Comparison of ENCODE assay signal across 12 mouse cellular contexts in the genomic region with DNA sequence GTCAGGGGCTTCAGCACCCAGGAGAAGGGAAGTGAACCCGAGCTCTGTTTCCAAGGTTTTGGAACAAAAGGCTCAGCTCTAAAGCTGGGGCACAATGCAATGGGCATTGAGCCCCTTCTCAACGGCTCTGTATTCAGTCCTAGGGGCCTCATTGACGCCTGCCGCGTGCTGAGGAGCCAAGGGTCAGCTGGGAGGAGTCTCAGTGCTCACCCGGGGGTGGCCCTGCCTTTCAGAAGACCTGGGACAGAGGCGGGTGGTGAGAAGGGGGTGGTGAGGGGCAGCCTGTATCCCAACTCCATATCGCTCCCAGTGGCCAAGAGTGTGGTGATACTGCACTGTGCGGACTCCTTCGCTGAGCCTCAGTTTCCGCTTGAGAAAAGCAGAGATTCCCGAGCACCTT. TPM values are rescaled to one million over a fixed set of nuclear protein-coding genes. Genes with fewer than 3 reads are reported as not detected.
DNase-seq lines count a peak whose midpoint lies in the region; ATAC-seq and TF ChIP-seq lines count a peak whose summit lies in the region.
"Had no signal": no experiment of that assay in that cellular context is flagged by ENCODE, and none has a peak within 500 bp of the region (broad histone marks: within the 10 kb centered on the region; RNA-seq: fewer than 3 reads in every experiment).

No protein-coding gene starts in this region.

- H3K4me2 ChIP-seq in heart, embryonic 12.5 days: no peak overlapping the region
- no peak overlapping the region for H3K4me2 ChIP-seq in forebrain, embryonic 14.5 days (ENCODE audit: low read length)
- H3K4me2 ChIP-seq in neural tube, embryonic 12.5 days (replicated peaks): peak overlapping the region; percentile 32

- H3K9ac ChIP-seq in heart, embryonic 12.5 days: no peak overlapping the region
- no peak overlapping the region for H3K9ac ChIP-seq in heart, adult 2 months (ENCODE audit: low read depth, low read length)
- H3K9ac ChIP-seq in forebrain, embryonic 14.5 days (ENCODE audit: low read length): no peak overlapping the region
- H3K9ac ChIP-seq in neural tube, embryonic 12.5 days: no peak overlapping the region

- no peak overlapping the region for H3K4me3 ChIP-seq in heart, embryonic 12.5 days
- H3K4me3 ChIP-seq in heart, adult 2 months: no peak overlapping the region
- no peak overlapping the region for H3K4me3 ChIP-seq in forebrain, embryonic 14.5 days (ENCODE audit: low read depth, low read length)
- H3K4me3 ChIP-seq in limb, embryonic 10.5 days: no peak overlapping the region
- H3K4me3 ChIP-seq in neural tube, embryonic 12.5 days: no peak overlapping the region

- peaks cover 72% of the 10 kb centered on the region for H3K4me1 ChIP-seq in heart, embryonic 12.5 days (replicated peaks)
- peaks cover 7% of the 10 kb centered on the region for H3K4me1 ChIP-seq in heart, adult 2 months (ENCODE audit: control insufficient read depth, insufficient read depth, low read length)
- H3K4me1 ChIP-seq in forebrain, embryonic 14.5 days (ENCODE audit: control insufficient read depth, insufficient read depth, low read length): peaks cover 38% of the 10 kb centered on the region
- H3K4me1 ChIP-seq in limb, embryonic 10.5 days: peaks cover 69% of the 10 kb centered on the region
- H3K4me1 ChIP-seq in neural tube, embryonic 12.5 days: peaks cover 87% of the 10 kb centered on the region

- H3K27ac ChIP-seq in heart, embryonic 12.5 days (ENCODE audit: poor library complexity, severe bottlenecking): no peak overlapping the region
- no peak overlapping the region for H3K27ac ChIP-seq in heart, adult 2 months
- no peak overlapping the region for H3K27ac ChIP-seq in forebrain, embryonic 14.5 days (ENCODE audit: low read depth, low read length)
- H3K27ac ChIP-seq in limb, embryonic 10.5 days: peak overlapping the region; percentile 46; the same call in 1 of the 2 replicates
- H3K27ac ChIP-seq in neural tube, embryonic 12.5 days: no peak overlapping the region

- 0 out of 2 replicates have a peak, but pooled peaks cover 2% of the 10 kb centered on the region for H3K36me3 ChIP-seq in heart, embryonic 12.5 days
- no peaks in the 10 kb centered on the region for H3K36me3 ChIP-seq in heart, adult 2 months (ENCODE audit: control insufficient read depth, insufficient read depth, low read length)
- no peaks in the 10 kb centered on the region for H3K36me3 ChIP-seq in forebrain, embryonic 14.5 days (ENCODE audit: control insufficient read depth, insufficient read depth, low read length)
- H3K36me3 ChIP-seq in limb, embryonic 10.5 days: no peaks in the 10 kb centered on the region
- 0 out of 2 replicates have a peak, but pooled peaks cover 3% of the 10 kb centered on the region for H3K36me3 ChIP-seq in neural tube, embryonic 12.5 days

- no peak for TF ChIP-seq POLR2A in heart, adult 2 months (IDR thresholded peaks at IDR 0.05; ENCODE audit: insufficient read depth, low read depth, low read length)

- no peak for TF ChIP-seq CTCF in heart, adult 2 months (IDR thresholded peaks at IDR 0.05)

- intact Hi-C loops in heart, adult 2 months (cut with DNase I): no loop called here
- intact Hi-C loops in left cerebral cortex, postnatal 25 days (cut with DNase I): no loop called here

- peaks cover 4% of the 10 kb centered on the region for H3K79me2 ChIP-seq in heart, adult 2 months (replicated peaks; ENCODE audit: control insufficient read depth, insufficient read depth, low read length)

- no peak for TF ChIP-seq EP300 in heart, adult 2 months (IDR thresholded peaks at IDR 0.05; ENCODE audit: insufficient read depth, low read depth, low read length)

- DNase-seq in heart, adult 2 months: no peak
- DNase-seq in forebrain, embryonic 14.5 days (ENCODE audit: low spot score): peak; percentile 64
- DNase-seq in limb, embryonic 10.5 days (ENCODE audit: low spot score): no peak
- no peak for DNase-seq in layer of hippocampus, adult 18-20 months (ENCODE audit: low spot score in 2 of 2)
- no peak for DNase-seq in gastrocnemius, postnatal 10 days
- no peak for DNase-seq in left cerebral cortex, postnatal 25 days (ENCODE audit: low spot score in 2 of 2)
- DNase-seq: adrenal gland, postnatal 10 days; cerebellum, adult 18-20 months; lung, postnatal 10 days had no signal

- no peaks in the 10 kb centered on the region for H3K27me3 ChIP-seq in heart, embryonic 12.5 days (replicated peaks)
- H3K27me3 ChIP-seq in heart, adult 2 months (ENCODE audit: control insufficient read depth, insufficient read depth, low read length): no peaks in the 10 kb centered on the region
- no peaks in the 10 kb centered on the region for H3K27me3 ChIP-seq in forebrain, embryonic 14.5 days (replicated peaks; ENCODE audit: control insufficient read depth, insufficient read depth, low read length)
- peaks cover 26% of the 10 kb centered on the region for H3K27me3 ChIP-seq in limb, embryonic 10.5 days (ENCODE audit: low read depth, poor library complexity, severe bottlenecking)
- no peaks in the 10 kb centered on the region for H3K27me3 ChIP-seq in neural tube, embryonic 12.5 days (replicated peaks)

- 21% methylated on average over 12 of the region's 12 CpGs for WGBS in heart, embryonic 12.5 days
- 71% methylated on average over 12 of the region's 12 CpGs for WGBS in heart, adult 2 months
- 8% methylated on average over 12 of the region's 12 CpGs for WGBS in forebrain, embryonic 14.5 days
- WGBS in limb, embryonic 10.5 days: 25% methylated on average over 12 of the region's 12 CpGs
- 6% methylated on average over 12 of the region's 12 CpGs for WGBS in neural tube, embryonic 12.5 days

- H3K9me3 ChIP-seq in heart, embryonic 12.5 days (replicated peaks): no peaks in the 10 kb centered on the region
- no peaks in the 10 kb centered on the region for H3K9me3 ChIP-seq in forebrain, embryonic 14.5 days (replicated peaks; ENCODE audit: control insufficient read depth, low read length)
- H3K9me3 ChIP-seq in limb, embryonic 10.5 days (replicated peaks): no peaks in the 10 kb centered on the region
- H3K9me3 ChIP-seq in neural tube, embryonic 12.5 days: no peaks in the 10 kb centered on the region

- ATAC-seq in heart, embryonic 12.5 days (ENCODE audit: insufficient number of reproducible peaks, low FRiP score): 0 out of 2 replicates have a peak, but pooled peaks have one; percentile 23
- ATAC-seq in forebrain, embryonic 14.5 days: peak; percentile 63
- peak; percentile 52 for ATAC-seq in neural tube, embryonic 12.5 days (ENCODE audit: low FRiP score, low read depth)

RNA-seq across cellular contexts. Expression of a gene that starts 24.2 kb away (rescaled TPM):
- not detected in 2 replicates for polyA plus RNA-seq in heart, embryonic 12.5 days (2016; fragmentation: Nextera tagmentation; extraction: Ambion mirVana)
- total RNA-seq in heart, adult 2 months (2021): under 1 TPM; 0.47 to 0.91 TPM
- 1.2 and 1.8 TPM in 2 replicates for polyA plus RNA-seq in heart, adult 2 months (2012; rRNA removed)
- polyA plus RNA-seq in forebrain, embryonic 14.5 days (2014; fragmentation: Nextera tagmentation; extraction: Ambion mirVana): not detected in 2 replicates
- polyA plus RNA-seq in limb, embryonic 10.5 days (2016; fragmentation: Nextera tagmentation; extraction: Ambion mirVana): not detected in 2 replicates
- polyA plus RNA-seq in neural tube, embryonic 12.5 days (2016; fragmentation: Nextera tagmentation; extraction: Ambion mirVana): 0.28 and 0.32 TPM in 2 replicates
- total RNA-seq in layer of hippocampus, adult 18-20 months (2021): under 1 TPM in 1 of 2 experiments, not detected in 1; 0.30 TPM
- under 1 TPM in 1 of 2 experiments, not detected in 1; 0.09 TPM for total RNA-seq in gastrocnemius, postnatal 10 days (2021)
- not detected for total RNA-seq in left cerebral cortex, postnatal 25 days (2021)
- total RNA-seq: left cerebral cortex, postnatal 14 days had no signal

RNA-seq across cellular contexts. Expression of a gene that starts 33.5 kb away (rescaled TPM):
- 4.0 and 4.5 TPM in 2 replicates for polyA plus RNA-seq in heart, embryonic 12.5 days (2016; fragmentation: Nextera tagmentation; extraction: Ambion mirVana)
- 10 to 100 TPM; 28.4 to 31.4 TPM for total RNA-seq in heart, adult 2 months (2021)
- polyA plus RNA-seq in heart, adult 2 months (2012; rRNA removed): 37.4 and 41.7 TPM in 2 replicates
- 6.9 and 8.8 TPM in 2 replicates for polyA plus RNA-seq in forebrain, embryonic 14.5 days (2014; fragmentation: Nextera tagmentation; extraction: Ambion mirVana)
- 1.1 and 2.0 TPM in 2 replicates for polyA plus RNA-seq in limb, embryonic 10.5 days (2016; fragmentation: Nextera tagmentation; extraction: Ambion mirVana)
- 6.6 and 7.4 TPM in 2 replicates for polyA plus RNA-seq in neural tube, embryonic 12.5 days (2016; fragmentation: Nextera tagmentation; extraction: Ambion mirVana)
- 10 to 100 TPM; 22.6 to 23.8 TPM for total RNA-seq in layer of hippocampus, adult 18-20 months (2021)
- 10 to 100 TPM; 15.8 to 19.8 TPM for total RNA-seq in gastrocnemius, postnatal 10 days (2021)
- 10 to 100 TPM; 44.9 to 53.8 TPM for total RNA-seq in left cerebral cortex, postnatal 25 days (2021)
